Mouse (Mus musculus): Measurements from ENCODE around the gene DXBay18. TPM values are rescaled to one million over a fixed set of nuclear protein-coding genes. Genes with fewer than 3 reads are reported as not detected.

The DXBay18 gene
- polyA plus RNA-seq, 1 experiment from 2014 or later = not detected

Other genes with a start within 250 kb of the DXBay18 start
- 123 and 127 TPM in 2 replicates for gene Cetn2, start 231.0 kb downstream of the DXBay18 start, polyA plus RNA-seq (2014; fragmentation: Nextera tagmentation; extraction: Ambion mirVana)
- 51.6 and 55.0 TPM in 2 replicates for gene Nsdhl, start 230.9 kb downstream of the DXBay18 start, polyA plus RNA-seq (2014; fragmentation: Nextera tagmentation; extraction: Ambion mirVana)
- 5.8 and 6.1 TPM in 2 replicates for gene Zfp185, start 162.1 kb downstream of the DXBay18 start, polyA plus RNA-seq (2014; fragmentation: Nextera tagmentation; extraction: Ambion mirVana)
- gene Pnma5, start 112.3 kb downstream of the DXBay18 start, polyA plus RNA-seq (2014; fragmentation: Nextera tagmentation; extraction: Ambion mirVana) = not detected in 2 replicates
- 0.27 and 0.90 TPM in 2 replicates for gene Pnma3, start 84.7 kb downstream of the DXBay18 start, polyA plus RNA-seq (2014; fragmentation: Nextera tagmentation; extraction: Ambion mirVana)
- 0.43 TPM in 1 of 2 replicates, not detected in the other for gene Xlr4a, start 67.0 kb downstream of the DXBay18 start, polyA plus RNA-seq (2014; fragmentation: Nextera tagmentation; extraction: Ambion mirVana)
- 4.5 and 6.0 TPM in 2 replicates for gene Xlr3a, start 52.4 kb downstream of the DXBay18 start, polyA plus RNA-seq (2014; fragmentation: Nextera tagmentation; extraction: Ambion mirVana)
- gene Gm14685, start 32.4 kb downstream of the DXBay18 start, polyA plus RNA-seq (2014; fragmentation: Nextera tagmentation; extraction: Ambion mirVana) = not detected in 2 replicates
- not detected in 2 replicates for gene Xlr5b, start 654 bp downstream of the DXBay18 start, polyA plus RNA-seq (2014; fragmentation: Nextera tagmentation; extraction: Ambion mirVana)
- not detected in 2 replicates for gene Spin2d, start 27.5 kb upstream of the DXBay18 start, polyA plus RNA-seq (2014; fragmentation: Nextera tagmentation; extraction: Ambion mirVana)
- 19.0 and 20.5 TPM in 2 replicates for gene Xlr3b, start 42.8 kb upstream of the DXBay18 start, polyA plus RNA-seq (2014; fragmentation: Nextera tagmentation; extraction: Ambion mirVana)
- gene Xlr4b, start 64.9 kb upstream of the DXBay18 start, polyA plus RNA-seq (2014; fragmentation: Nextera tagmentation; extraction: Ambion mirVana) = 0.35 and 0.49 TPM in 2 replicates
- gene F8a, start 78.8 kb upstream of the DXBay18 start, polyA plus RNA-seq (2014; fragmentation: Nextera tagmentation; extraction: Ambion mirVana) = 16.4 and 17.6 TPM in 2 replicates
- not detected in 2 replicates for gene Xlr4c, start 93.7 kb upstream of the DXBay18 start, polyA plus RNA-seq (2014; fragmentation: Nextera tagmentation; extraction: Ambion mirVana)
- 0.37 and 0.75 TPM in 2 replicates for gene Xlr3c, start 115.9 kb upstream of the DXBay18 start, polyA plus RNA-seq (2014; fragmentation: Nextera tagmentation; extraction: Ambion mirVana)
- gene Xlr5a, start 143.5 kb upstream of the DXBay18 start, polyA plus RNA-seq (2014; fragmentation: Nextera tagmentation; extraction: Ambion mirVana) = not detected in 2 replicates
- not detected in 2 replicates for gene Xlr5c, start 143.5 kb upstream of the DXBay18 start, polyA plus RNA-seq (2014; fragmentation: Nextera tagmentation; extraction: Ambion mirVana)
- not detected in 2 replicates for gene Gm45015, start 187.4 kb upstream of the DXBay18 start, polyA plus RNA-seq (2014; fragmentation: Nextera tagmentation; extraction: Ambion mirVana)
- gene Zfp275, start 193.2 kb upstream of the DXBay18 start, polyA plus RNA-seq (2014; fragmentation: Nextera tagmentation; extraction: Ambion mirVana) = 15.0 and 16.9 TPM in 2 replicates
- not detected in 2 replicates for gene Gm18336, start 249.3 kb upstream of the DXBay18 start, polyA plus RNA-seq (2014; fragmentation: Nextera tagmentation; extraction: Ambion mirVana)

All from hindbrain, embryonic 11.5 days (tissue).